Mouse (Mus musculus) layer of hippocampus, postnatal 10 days (tissue): Measurements from ENCODE around the gene Mapk8ip3. TPM values are rescaled to one million over a fixed set of nuclear protein-coding genes. Genes with fewer than 3 reads are reported as not detected.
A peak's percentile ranks its signal among the peaks of the same experiment; 100 is the strongest.
"Not testable (repeated sequence)": the region's sequence is repeated elsewhere in the genome, so short reads cannot be mapped to it uniquely, and the experiment has no call there.

ENCODE experiments used
- DNase-seq, 2 experiments: peaks; one replicate each; pipeline ENCODE4 v3.0.0; 2021; ENCODE audit warnings: low spot score in 2 of 2
- long read RNA-seq: library from polyadenylated mRNA; stranded (forward); transcript quantifications from one replicate; pipeline ENCODE4 v2.0.0, GENCODE M21; 2023
- total RNA-seq, 2 experiments: library from RNA; stranded (reverse); gene quantifications; 2 replicates each; pipeline ENCODE4 v1.2.3; 2021

The Mapk8ip3 gene
- 100 to 1,000 TPM; 276 to 287 TPM for total RNA-seq
- long read RNA-seq, partial matches to known transcripts, result 30 of 49 reads
- long read RNA-seq, other reads (novel, unspliced or antisense), result 19 of 49 reads

- DNase-seq, result peak; percentile 94 to 96
Observed at GRCm38 (mm10) chr17:24936259-24937237, at the start of gene Mapk8ip3. TSS of gene Mapk8ip3 (minus strand) at chr17:24936977.

GRCm38 (mm10) chr17:24960852-24961715 lies 24.3 kb upstream of the Mapk8ip3 start:
- DNase-seq, result no peak

GRCm38 (mm10) chr17:24960135-24960851 lies 23.5 kb upstream of the Mapk8ip3 start, which contains the start of gene Jpt2:
TSS of gene Jpt2 (minus strand) at chr17:24960689.
- peak; percentile 98 for DNase-seq

GRCm38 (mm10) chr17:24959371-24959770 lies 22.6 kb upstream of the Mapk8ip3 start:
- no peak for DNase-seq

GRCm38 (mm10) chr17:24953291-24953690 lies 16.5 kb upstream of the Mapk8ip3 start:
- DNase-seq, result no peak

- no peak for DNase-seq
Observed at GRCm38 (mm10) chr17:24950671-24951070, 13.9 kb upstream of the Mapk8ip3 start.

- DNase-seq, result no peak
Observed at GRCm38 (mm10) chr17:24948204-24948603, 11.4 kb upstream of the Mapk8ip3 start.

- not testable (repeated sequence) for DNase-seq
Observed at GRCm38 (mm10) chr17:24943589-24943988, 6.8 kb upstream of the Mapk8ip3 start.

GRCm38 (mm10) chr17:24943036-24943435 lies 6.3 kb upstream of the Mapk8ip3 start:
- peak in 1 of 2 experiments; percentile 8 for DNase-seq

- DNase-seq, result peak; percentile 41 to 55
Observed at GRCm38 (mm10) chr17:24942453-24942852, 5.7 kb upstream of the Mapk8ip3 start.

- DNase-seq, result no peak
Observed at GRCm38 (mm10) chr17:24937266-24937665, 489 bp upstream of the Mapk8ip3 start.

GRCm38 (mm10) chr17:24935666-24936065 lies 1.1 kb downstream of the Mapk8ip3 start:
- DNase-seq, result no peak

GRCm38 (mm10) chr17:24934926-24935325 lies 1.9 kb downstream of the Mapk8ip3 start:
- no peak for DNase-seq

- DNase-seq, result no peak
Observed at GRCm38 (mm10) chr17:24933163-24933562, 3.6 kb downstream of the Mapk8ip3 start.

GRCm38 (mm10) chr17:24932431-24932830 lies 4.3 kb downstream of the Mapk8ip3 start:
- DNase-seq, result no peak

- DNase-seq, result no peak
Observed at GRCm38 (mm10) chr17:24929506-24929905, 7.3 kb downstream of the Mapk8ip3 start.

- no peak for DNase-seq
Observed at GRCm38 (mm10) chr17:24923246-24923645, 13.5 kb downstream of the Mapk8ip3 start.

- no peak for DNase-seq
Observed at GRCm38 (mm10) chr17:24913984-24914383, 22.8 kb downstream of the Mapk8ip3 start.

GRCm38 (mm10) chr17:24907591-24907990 lies 29.2 kb downstream of the Mapk8ip3 start:
- DNase-seq, result no peak

- no peak for DNase-seq
Observed at GRCm38 (mm10) chr17:24903767-24904166, 33.0 kb downstream of the Mapk8ip3 start.
